Mouse (Mus musculus): Measurements from ENCODE around the gene Ric8a.

GRCm38 (mm10) chr7:140855860-140856784, 635 bp upstream of the Ric8a start, which contains the start of gene Gm45785:
- peak; percentile 39 for TF ChIP-seq POLR2A (IDR thresholded peaks at IDR 0.05; ENCODE audit: insufficient read depth, low read length)
- TF ChIP-seq CTCF (IDR thresholded peaks at IDR 0.05; ENCODE audit: low read depth, low read length), result no peak
- TF ChIP-seq EP300 (IDR thresholded peaks at IDR 0.05; ENCODE audit: insufficient read depth, low read depth, low read length), result no peak
